Comparison of ENCODE assay signal across 21 mouse cellular contexts in the genomic region with DNA sequence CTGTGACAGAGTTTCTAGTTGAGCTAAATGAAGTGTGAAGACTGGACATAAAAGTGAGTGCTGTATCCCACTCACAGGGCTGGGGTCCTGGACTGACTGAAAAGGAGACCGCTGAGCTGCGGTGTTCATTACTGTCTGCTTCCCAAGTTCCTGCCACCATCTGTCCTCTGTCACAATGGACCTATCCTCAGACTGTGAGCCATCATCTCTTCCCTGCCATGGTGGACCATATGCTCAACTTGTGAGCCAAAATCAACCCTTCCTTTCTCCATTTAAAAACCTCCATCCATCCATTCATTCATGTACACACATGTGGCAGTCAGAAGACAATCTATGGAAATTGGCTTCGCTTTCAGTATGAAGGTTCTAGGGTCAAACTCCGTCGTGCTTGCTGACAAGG. TPM values are rescaled to one million over a fixed set of nuclear protein-coding genes. Genes with fewer than 3 reads are reported as not detected.
DNase-seq lines count a peak whose midpoint lies in the region; ATAC-seq lines count a peak whose summit lies in the region.
"Had no signal": no experiment of that assay in that cellular context is flagged by ENCODE, and none has a peak within 500 bp of the region (broad histone marks: within the 10 kb centered on the region; RNA-seq: fewer than 3 reads in every experiment).

No protein-coding gene starts in this region.

- intact Hi-C loops in left cerebral cortex, postnatal 4 days (cut with DNase I): no loop called here

- WGBS in forebrain, embryonic 16.5 days: 58% methylated on average over 5 of the region's 5 CpGs

- DNase-seq in cerebellum, postnatal 4 days (ENCODE audit: low spot score in 2 of 2): no peak
- DNase-seq in left cerebral cortex, postnatal 4 days: peak; percentile 29
- no peak for DNase-seq in left cerebral cortex, adult 9 months (ENCODE audit: low spot score in 2 of 2)
- DNase-seq in cerebellum, adult 9-10 months: peak; percentile 81
- no peak for DNase-seq in adipocyte (ENCODE audit: low spot score)
- DNase-seq in right cerebral cortex, adult 18-20 months: no peak
- DNase-seq: adrenal gland, adult 8-10 months; embryo, embryonic 11 days; gastrocnemius, postnatal 25 days; heart, postnatal 10 days; kidney, adult 9 months; spleen, adult 18-20 months; thymus, adult 18-20 months had no signal

- no peaks in the 10 kb centered on the region for H3K9me3 ChIP-seq in forebrain, embryonic 16.5 days (ENCODE audit: control insufficient read depth, low read length)
- H3K9me3 ChIP-seq: midbrain, embryonic 12.5 days had no signal

- ATAC-seq in cerebellum, adult (ENCODE audit: insufficient number of reproducible peaks, low FRiP score, low TSS enrichment): peak; percentile 79
- peak; percentile 23; the same call in 1 of the 2 replicates for ATAC-seq in forebrain, embryonic 16.5 days
- ATAC-seq: CD4-positive, CD25-positive, alpha-beta regulatory T cell, adult 4 months; inflammation-experienced regulatory T-cells, adult 6 months had no signal

- no peak overlapping the region for H3K4me2 ChIP-seq in forebrain, embryonic 16.5 days (ENCODE audit: low read length)
- H3K4me2 ChIP-seq: midbrain, embryonic 12.5 days had no signal

- peak overlapping the region; percentile 13; the same call in 1 of the 2 replicates for H3K27ac ChIP-seq in forebrain, embryonic 16.5 days (ENCODE audit: low read length)
- H3K27ac ChIP-seq: midbrain, embryonic 12.5 days had no signal

- H3K4me1 ChIP-seq in forebrain, embryonic 16.5 days (replicated peaks; ENCODE audit: control insufficient read depth, insufficient read depth, low read length): peaks cover 17% of the 10 kb centered on the region
- H3K4me1 ChIP-seq: midbrain, embryonic 12.5 days had no signal

- H3K4me3 ChIP-seq in forebrain, embryonic 16.5 days (replicated peaks; ENCODE audit: low read length): no peak overlapping the region
- H3K4me3 ChIP-seq: midbrain, embryonic 12.5 days; myocyte had no signal

- H3K9ac ChIP-seq in forebrain, embryonic 16.5 days (replicated peaks; ENCODE audit: low read depth, low read length): no peak overlapping the region
- H3K9ac ChIP-seq: midbrain, embryonic 12.5 days had no signal

- no peaks in the 10 kb centered on the region for H3K27me3 ChIP-seq in forebrain, embryonic 16.5 days (replicated peaks; ENCODE audit: control insufficient read depth, insufficient read depth, low read length)
- H3K27me3 ChIP-seq: midbrain, embryonic 12.5 days had no signal

- H3K36me3 ChIP-seq in forebrain, embryonic 16.5 days (ENCODE audit: control insufficient read depth, insufficient read depth): peaks cover 61% of the 10 kb centered on the region

RNA-seq across cellular contexts. Expression of gene Kif1a, which starts 30.9 kb away (rescaled TPM):
- total RNA-seq in left cerebral cortex, postnatal 4 days (2021): 100 to 1,000 TPM; 715 to 768 TPM
- 322 and 396 TPM in 2 replicates for polyA plus RNA-seq in forebrain, embryonic 16.5 days (2015; fragmentation: Nextera tagmentation; extraction: Ambion mirVana)
- total RNA-seq: MEL; neutrophil, adult 5-6 weeks had no signal
- polyA plus RNA-seq: CD4-positive, CD25-positive, alpha-beta regulatory T cell, adult 4 months; inflammation-experienced regulatory T-cells, adult 6 months had no signal

Comparison
In these comparisons a context has a peak if more than half of its experiments do, and no peak if none do; other contexts are left out.
1. DNase-seq: peak in left cerebral cortex, postnatal 4 days (single experiment) and cerebellum, adult 9-10 months (single experiment); none in cerebellum, postnatal 4 days (0 of 2), left cerebral cortex, adult 9 months (0 of 2), adipocyte (single experiment) and right cerebral cortex, adult 18-20 months (single experiment).